Mouse (Mus musculus) monocyte, adult 2 months (primary cell): ENCODE data around the gene Nfs1.
"Not testable (repeated sequence)": the region's sequence is repeated elsewhere in the genome, so short reads cannot be mapped to it uniquely, and the experiment has no call there.

Experiments used
- DNase-seq, 2 experiments: peaks; one replicate each; pipeline ENCODE4 v3.0.0; 2022; ENCODE audit warnings: low spot score in 2 of 2, low read depth in 1 of 2

The Nfs1 gene

DNA sequence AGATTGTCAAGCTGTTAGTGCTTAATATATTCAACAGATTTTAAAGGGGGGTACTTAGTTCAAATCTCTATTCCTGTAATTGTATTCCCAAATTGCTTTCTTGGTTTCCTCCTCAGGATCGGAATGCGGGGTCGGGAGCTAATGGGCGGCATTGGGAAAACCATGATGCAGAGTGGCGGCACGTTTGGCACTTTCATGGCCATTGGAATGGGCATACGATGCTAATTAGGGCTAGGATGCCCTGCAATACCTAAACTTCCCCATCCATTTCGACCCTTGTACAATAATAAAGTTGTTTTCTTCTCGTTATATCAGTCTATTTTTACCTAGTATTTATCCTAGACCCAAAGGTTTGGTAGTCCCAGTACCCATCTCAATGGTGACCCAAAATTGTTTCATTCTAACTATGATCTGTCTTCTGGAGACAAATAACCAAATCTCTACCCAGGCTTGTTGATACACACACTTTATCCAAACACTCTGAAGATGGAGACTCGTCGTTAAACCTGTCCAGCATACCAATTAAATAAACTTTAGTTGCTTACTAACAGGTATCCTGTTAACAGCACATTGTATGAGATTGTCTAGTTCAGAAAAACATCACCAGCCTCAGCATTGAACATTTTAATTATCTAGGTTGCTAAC, 1.6 kb upstream of the Nfs1 start:
- DNase-seq = no peak

DNA sequence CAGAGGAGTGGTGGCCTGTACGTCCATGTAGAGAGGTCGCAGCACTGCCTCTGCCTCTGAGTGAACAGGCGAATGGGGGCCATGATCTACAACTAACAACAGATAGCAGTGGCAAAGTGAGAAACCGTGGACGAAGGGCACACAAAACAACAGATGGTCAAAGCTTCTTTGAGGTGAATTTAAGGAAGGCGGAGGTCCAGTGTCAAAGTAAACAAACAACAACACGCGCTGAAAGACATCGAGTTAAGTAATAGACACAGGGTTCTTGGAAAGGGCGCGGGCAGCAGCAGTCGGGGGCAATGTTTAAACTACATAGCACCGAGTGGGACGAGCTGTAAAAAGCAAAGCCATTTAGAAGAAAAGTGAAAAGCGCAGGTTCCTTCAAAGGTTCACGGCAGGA, 619 bp downstream of the Nfs1 start:
- no peak for DNase-seq

DNA sequence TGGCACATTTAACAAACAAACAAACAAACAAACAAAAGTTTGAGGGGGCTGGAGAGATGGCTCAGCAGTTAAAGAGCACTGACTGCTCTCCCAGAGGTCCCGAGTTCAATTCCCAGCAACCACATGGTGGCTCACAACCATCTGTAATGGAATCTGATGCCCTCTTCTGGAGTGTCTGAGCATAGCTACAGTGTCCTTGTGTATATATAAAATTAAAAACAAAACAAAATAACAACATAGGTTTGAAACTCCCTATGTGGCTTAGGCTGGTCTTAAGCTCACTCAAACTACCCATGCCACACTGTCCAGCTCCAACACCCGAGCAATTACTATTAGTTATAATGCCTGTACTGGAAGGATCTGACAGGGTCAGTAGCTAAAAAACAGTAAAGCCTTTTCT, 1.2 kb downstream of the Nfs1 start:
- no peak for DNase-seq

DNA sequence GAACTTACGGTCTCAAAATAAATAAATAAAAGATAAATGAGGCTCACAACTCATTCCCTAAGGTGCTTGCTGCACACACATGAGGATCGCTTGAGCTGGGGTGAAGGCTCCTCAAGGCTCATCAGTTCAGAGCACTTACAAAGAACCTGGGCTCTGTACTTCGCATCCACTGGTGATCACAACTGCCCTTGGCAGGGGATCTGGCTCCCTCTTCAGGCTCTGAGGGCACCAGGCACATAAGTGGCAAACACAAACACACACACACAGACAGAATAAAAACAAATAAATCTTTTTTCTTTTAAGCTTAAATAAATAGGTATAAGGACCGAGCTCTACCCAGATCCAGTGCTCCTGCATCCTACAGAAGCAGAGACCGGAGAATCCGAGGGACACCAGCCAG, 8.3 kb downstream of the Nfs1 start:
- DNase-seq = no peak

DNA sequence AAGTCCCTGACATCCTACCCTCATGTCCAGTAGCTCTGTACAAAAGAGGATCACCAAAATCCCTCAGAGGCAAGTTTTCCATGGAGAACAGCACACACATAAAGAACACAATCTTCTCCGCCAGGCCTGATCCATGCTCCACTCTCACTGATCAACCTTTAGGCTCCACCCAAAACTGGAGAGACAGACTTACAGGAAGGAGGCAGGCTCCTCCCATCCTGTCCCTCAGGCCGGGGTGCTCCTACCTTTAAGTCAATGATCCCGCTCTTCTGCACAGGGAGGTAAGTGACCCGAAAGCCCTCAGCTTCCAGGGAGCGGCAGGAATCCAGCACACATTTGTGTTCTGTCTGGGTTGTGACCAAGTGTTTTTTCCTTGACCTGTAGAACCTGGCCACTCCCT, 9.8 kb downstream of the Nfs1 start:
- DNase-seq = no peak

DNA sequence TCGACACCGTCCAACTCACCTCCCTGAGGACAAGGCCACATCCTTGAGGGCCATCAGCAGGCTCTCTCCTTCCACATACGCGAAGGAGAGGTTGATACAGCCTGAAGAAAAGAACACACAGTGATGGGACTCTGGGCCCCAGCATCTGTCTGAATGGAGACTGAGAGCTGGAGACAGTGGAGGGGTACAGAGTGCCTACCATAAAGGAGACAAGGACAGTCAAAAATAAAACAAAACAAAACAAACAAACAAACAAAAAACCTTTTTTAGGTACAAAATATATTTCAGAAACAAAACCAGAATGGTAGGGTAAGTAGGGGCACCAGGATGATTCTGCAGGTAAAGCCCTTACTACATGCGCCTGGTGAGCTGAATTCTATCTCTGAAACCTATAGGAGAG, 17.0 kb downstream of the Nfs1 start, which contains the start of gene Gm28036:
Gm28036 (minus strand) TSS at position 101 of the 400 bp plus-strand sequence.
- no peak for DNase-seq

DNA sequence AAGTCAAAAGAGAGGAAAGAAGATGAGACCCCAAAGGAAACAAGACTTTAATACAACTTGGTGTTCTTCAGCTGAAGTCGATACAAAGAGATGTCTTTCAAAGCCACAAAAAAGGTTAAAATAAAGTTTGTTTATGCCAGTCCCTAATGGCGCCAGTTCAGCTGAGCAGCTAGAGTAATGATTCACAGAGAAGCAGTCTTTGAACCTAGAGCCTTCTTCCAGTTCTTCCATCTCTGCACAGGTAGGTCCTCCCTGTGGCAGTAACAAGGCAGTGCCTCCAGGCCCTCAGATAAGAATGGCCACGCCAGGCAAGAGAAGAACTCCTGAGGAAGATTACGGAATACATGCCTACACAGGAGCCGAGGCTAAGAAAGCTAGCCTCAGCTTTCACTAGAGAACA, 20.3 kb downstream of the Nfs1 start:
- DNase-seq = no peak

DNA sequence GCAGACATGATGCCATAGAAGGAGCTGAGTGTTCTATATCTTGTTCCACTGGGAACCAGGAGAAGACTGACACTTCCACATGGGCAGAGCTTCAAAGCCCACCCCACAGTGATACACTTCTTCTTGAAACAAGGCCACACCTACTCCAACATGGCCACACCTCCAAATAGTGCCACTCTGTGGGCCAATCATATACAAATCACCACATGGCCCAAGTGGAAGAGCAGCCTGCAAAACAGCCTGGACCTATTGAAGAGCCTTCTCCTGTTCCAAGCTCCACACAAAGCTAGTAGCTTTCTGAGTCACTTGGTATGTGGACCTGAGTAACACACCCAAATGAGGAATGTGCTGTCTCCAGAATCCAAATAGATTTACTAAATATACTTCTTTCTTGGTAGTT, 24.4 kb downstream of the Nfs1 start:
- no peak for DNase-seq

DNA sequence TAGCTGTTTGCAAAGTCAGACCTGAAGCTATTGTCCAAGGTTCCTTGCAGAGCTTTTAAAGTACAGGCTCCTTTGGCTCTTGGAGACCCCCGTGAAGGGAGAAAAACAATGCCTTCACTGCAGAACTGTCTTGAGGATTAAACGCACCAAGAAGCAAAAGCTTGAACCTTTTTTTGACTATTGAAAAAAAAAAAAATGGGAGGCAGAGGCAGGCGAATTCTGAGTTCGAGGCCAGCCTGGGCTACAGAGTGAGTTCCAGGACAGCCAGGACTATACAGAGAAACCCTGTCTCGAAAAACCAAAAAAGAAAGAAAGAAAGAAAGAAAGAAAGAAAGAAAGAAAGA, 31.9 kb downstream of the Nfs1 start:
- DNase-seq = not testable (repeated sequence)

DNA sequence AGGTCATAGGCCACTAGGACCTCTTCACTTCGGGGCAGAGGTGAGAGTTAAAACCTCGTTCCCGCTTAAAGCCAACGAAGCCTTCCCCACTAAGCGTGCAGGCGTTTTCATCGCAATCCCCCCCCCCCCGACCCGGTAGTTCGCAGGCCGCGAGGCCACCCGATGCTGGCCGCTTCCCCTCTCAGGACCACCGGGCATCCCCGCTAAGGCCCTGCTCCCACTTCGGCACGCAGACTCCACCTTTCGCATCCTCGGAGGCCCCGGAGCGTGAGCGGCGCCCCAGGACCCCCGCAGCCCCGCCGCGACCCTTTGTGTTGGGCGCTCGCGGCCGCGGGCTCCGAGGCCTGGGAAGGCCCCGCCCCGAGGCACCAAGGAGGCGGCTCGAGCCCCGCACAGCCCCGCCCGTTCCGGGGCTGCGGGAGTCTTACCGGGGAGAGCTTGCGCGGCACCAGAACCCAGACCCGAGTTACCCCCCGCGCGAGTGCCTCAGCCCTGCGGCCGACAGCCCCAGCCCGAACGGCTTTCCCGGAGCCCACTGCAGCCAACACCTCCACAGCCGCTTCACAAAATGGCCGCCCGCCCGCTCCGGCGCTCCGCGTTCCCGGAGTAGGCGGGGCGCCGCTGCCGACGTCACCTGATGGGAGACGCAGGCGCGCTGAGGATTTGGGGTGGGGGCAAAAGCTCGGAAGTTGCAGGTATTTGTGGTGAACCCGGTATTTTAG, 32.5 kb downstream of the Nfs1 start, which contains the start of the genes Cpne1 and Rbm12:
Cpne1 (minus strand) TSS at position 608 of the 722 bp plus-strand sequence.
Rbm12 (minus strand) TSS at position 621 of the 722 bp plus-strand sequence.
- peak; percentile 72 to 83 for DNase-seq

DNA sequence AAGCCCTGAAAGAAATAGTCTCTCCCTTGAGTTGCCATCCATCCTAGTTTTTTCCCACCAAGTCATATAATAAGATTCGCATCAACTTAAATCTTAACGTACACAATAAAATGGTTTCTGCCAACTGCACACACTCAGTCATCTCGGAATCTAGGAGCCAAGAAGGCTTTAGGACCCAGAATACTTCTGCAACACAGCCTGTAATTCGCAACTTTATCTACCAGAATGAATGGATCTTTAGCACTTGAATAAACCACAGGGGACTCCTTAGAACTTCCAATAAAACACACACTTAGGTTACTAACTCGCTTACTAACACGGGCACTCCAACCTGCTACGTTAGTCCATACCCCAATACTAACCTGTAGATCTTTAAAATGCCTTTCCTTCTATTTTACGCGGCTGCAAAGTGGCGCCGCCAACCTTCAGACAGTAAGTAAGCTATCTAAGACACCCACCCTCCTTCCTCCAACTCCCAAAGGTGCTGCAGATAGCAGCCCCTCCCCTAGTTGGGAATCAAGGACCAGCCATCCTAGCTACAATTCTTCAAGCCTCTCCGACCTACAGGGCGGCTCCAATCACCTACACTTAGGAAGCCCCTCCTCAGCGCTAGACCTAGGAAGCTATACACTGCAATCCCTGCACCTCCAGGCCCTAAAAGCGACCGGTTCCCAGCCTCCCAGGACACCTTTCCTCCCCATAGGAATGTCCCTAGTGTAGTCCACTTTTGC, 33.2 kb downstream of the Nfs1 start:
- no peak for DNase-seq

DNA sequence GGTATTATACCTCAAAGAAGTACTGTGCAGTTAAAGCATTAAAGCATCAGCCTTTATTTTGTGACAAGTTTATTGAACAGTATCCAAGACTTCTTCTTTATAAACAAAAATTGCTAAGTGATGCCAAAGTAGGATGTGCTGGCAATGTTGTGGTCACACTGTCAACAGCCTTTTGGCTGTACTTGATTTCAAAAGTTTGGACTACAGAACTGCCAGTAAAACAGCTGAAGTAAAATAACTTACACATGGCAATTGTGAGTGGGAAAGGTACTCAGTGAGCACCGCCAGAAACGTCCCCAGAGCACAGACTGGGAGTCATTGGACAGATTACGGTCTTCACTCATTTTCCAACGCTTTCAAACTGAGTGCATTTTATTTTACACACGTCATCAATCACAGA, 52.1 kb downstream of the Nfs1 start:
- no peak for DNase-seq

DNA sequence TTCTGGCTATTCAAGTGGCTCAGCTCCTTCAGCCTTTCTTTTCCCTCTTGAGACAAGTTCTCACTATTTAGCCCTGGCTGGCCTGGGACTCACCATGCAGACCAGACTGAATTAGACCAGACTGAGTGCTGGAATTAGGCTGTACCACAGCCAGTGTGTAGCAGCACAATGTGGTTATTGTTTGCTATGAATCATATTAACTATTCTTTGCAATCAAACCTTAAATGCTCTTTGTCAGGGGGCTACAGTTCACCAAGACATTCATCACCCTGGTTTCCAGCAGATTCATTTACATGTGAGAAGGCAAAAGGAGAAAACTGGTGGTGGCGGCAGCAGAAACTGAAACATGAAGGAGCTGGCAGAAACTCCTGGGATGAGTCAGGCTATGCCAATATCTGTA, 54.2 kb downstream of the Nfs1 start:
- DNase-seq = no peak

DNA sequence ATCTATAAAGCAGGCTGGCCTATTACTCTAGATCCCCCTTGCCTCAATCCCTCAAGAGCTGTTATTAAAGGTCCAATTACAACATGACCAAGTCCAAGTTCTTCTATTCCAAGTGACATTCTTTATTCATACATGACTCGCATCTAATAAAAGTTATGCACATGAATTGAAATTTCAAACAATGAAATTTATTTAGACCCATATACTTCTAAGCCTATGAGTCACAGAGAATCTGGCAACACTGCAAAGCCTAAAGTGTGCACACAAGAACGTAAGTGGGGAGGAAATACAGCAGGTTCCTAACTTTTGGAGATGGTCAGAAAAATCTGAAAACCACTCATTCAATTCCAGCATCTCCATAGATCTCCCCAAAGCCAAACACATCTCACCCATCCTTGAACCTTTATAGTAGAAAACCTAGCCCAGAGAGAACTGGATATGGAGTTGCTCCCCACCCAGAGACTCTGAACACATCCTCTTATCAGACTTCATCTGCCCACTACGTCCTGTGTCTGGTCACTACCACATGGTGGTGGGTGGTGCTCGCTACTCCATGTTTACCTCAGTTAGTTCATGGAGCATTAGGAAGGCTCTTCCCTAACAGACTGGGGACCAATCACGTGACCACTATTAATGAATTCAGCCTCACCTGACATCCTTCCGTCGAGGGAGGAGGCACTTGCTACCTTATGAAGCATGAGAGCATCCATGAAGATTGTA, 56.4 kb downstream of the Nfs1 start:
- no peak for DNase-seq

DNA sequence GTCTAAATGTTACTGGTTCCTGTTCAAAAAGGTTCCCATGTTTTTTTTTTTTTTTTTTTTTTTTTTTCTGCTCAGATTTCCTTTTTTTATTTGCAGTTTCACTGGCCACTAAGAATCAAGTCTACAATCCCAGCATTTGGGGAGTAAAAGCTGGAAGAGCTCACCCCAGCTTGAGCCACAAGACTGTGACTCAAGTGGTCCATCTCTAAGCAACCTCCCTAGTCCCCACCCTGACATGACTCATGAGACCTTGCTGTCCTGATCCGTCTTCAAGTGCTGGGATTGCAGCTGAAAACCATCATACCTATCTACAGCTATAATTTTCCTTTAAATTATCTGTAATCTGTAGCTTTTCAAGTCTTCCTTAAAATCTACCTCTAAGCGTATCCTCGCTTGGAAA, 59.4 kb downstream of the Nfs1 start:
- DNase-seq = no peak

DNA sequence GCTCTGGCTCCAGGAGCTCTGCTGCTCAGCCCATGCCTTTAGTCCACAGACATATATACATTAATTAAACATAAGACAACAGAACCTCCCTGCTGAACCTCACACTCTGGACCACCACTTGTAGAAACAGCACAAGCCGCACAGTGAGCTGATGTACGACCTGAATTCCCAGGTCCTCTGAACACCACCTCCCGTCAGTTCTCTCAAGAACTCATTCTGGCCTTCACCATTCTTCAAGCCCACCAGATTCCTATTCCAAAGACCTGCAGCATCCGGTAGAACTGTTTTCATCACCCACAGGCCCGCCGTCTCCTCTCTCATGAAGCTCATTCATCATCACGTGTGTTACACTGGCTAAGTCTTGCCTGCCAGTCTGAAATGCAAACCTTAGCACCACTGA, 63.6 kb downstream of the Nfs1 start:
- DNase-seq = no peak

DNA sequence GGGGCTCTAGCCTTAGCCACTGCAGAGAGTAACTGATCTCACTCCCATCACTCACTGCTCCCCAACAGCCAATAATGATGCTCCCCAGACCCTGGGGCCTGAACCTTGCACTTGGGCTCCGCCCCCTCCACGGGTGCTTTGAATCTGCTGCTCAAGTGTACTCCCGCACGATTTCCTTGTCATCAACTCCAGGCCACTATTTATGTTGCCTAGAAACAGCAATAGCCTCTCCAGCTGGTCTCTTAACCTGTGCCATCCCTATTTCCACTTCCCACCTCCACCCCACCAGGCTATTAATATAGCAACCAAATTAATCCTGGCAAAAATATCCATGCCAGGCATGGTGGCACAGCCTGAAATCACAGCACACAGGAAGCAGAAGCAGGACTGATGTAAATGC, 64.3 kb downstream of the Nfs1 start:
- no peak for DNase-seq

DNA sequence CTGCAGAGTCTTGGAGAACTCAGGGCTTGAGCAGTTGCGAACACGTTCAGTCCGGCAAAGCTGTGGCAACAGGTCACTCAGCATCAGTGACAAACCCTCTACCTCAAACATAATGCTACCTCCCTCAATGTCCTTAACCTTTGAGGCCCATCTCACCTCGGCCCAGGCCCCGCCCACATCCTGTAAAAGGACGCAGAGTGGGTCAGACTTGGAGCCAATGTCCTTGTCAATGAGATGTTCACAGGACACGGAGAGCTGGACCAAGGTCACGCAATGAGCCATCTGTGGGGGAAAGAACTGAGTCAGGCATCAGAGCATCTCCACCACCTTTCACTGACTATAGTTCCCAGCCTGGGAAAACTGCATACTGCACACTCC, 64.8 kb downstream of the Nfs1 start:
- DNase-seq = no peak

DNA sequence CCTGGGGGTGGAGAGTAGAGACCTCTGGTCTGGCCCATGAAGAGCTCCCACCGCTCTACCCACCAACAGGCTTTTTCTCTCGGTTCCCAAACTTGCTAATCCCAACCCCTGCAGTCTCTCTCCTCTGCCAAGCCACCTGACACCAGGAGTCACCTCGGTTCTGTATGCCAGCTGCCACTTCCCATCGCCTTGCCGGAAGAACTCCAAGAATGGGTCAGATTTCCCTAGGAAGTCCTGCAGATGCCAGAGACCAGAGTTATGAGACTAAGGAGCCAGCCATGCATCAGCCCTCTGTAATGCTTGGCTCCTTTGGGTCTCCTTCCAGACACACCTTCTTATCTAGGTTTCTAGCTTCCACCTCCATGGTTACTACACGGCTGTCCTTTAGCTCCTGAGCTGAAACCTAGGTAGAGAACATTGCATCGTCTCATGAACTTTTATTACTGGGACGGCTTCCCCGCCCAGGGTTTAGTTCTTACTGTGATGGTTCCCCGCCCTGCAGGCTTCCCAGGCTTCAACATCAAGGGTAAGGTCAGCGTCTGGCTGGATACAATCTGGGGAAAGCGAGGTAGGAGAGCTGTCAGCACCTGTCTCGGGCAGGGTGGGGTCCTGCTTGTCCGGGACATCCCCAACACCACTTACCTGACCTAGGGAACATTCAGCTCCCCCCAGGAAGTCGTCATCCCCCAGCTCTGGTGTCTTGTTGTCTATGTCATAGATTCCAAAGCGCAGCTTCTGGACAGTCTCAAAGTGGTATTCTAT, 65.4 kb downstream of the Nfs1 start:
- no peak for DNase-seq

DNA sequence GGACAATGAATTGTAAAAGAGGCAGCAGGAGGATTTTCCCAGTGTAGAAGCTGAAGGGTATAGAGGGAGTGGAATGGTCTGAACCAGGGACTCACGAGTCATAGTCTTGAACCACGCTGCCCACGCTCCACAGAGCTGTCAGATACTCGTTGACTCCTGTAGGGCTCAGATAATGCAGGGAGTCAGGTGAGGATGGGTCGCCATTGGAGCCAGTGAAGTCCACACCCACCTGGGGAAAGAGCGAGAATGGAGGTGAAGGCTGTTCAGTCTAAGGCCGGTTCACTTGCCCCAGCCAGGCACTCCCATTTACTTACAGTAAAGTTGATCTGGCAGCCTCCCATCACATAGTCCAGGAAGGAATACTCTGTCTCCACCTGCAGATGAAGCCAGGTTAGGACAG, 66.5 kb downstream of the Nfs1 start:
- no peak for DNase-seq

DNA sequence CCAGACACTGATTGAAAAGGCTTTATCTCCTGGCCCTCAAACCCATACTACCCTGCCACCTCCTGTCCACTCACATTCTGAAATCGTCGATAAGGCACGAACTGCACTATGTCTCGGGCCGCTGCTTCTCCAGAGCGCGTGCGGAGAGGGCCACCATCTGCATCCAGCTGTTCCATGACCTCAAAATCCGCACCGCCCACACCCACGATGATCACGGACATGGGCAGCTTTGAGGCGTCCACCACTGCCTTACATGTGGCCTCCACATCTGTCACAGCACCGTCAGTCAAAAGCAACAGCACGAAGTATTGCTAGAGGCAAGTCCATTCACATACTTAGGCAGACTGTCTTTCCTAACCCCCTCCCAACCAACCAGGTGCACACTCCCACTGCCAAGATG, 70.3 kb downstream of the Nfs1 start:
- no peak for DNase-seq
